13 mouse cellular contexts compared by ENCODE assay signal in genomic region chr5:133532678-133533077, GRCm38 (mm10).
DNase-seq lines count a peak whose midpoint lies in the region; ATAC-seq and TF ChIP-seq lines count a peak whose summit lies in the region.
"Had no signal": no experiment of that assay in that cellular context is flagged by ENCODE, and none has a peak within 500 bp of the region (broad histone marks: within the 10 kb centered on the region; RNA-seq: fewer than 3 reads in every experiment).

No protein-coding gene starts in this region.

- no peaks in the 10 kb centered on the region for H3K27me3 ChIP-seq in kidney, embryonic 16.5 days (ENCODE audit: insufficient read depth, low read length)
- H3K27me3 ChIP-seq in forebrain, embryonic 16.5 days (replicated peaks; ENCODE audit: control insufficient read depth, insufficient read depth, low read length): no peaks in the 10 kb centered on the region
- H3K27me3 ChIP-seq: CH12.LX; embryonic facial prominence, embryonic 13.5 days; limb, embryonic 15.5 days had no signal

- H3K27ac ChIP-seq in kidney, embryonic 16.5 days (ENCODE audit: low read length): no peak overlapping the region
- no peak overlapping the region for H3K27ac ChIP-seq in forebrain, embryonic 16.5 days (ENCODE audit: low read length)
- H3K27ac ChIP-seq: embryonic facial prominence, embryonic 13.5 days; limb, embryonic 15.5 days had no signal

- peak; percentile 6 for DNase-seq in gastrocnemius, adult 18-20 months (ENCODE audit: low spot score)
- DNase-seq in gastrocnemius, postnatal 36 days: no peak
- DNase-seq in left cerebral cortex, adult 18-20 months (ENCODE audit: low spot score in 2 of 2): peak; percentile 11 to 19
- DNase-seq in left cerebral cortex, adult 11 months (ENCODE audit: low spot score): no peak
- peak; percentile 37 for DNase-seq in brain, embryonic 14.5 days (ENCODE audit: low read depth)
- DNase-seq in right cerebral cortex, postnatal 10 days (ENCODE audit: low spot score in 2 of 2): peak; percentile 32 to 38
- DNase-seq: kidney, adult 9 months; thymus, postnatal 25 days had no signal

- no peak overlapping the region for H3K4me3 ChIP-seq in kidney, embryonic 16.5 days (ENCODE audit: low read length)
- no peak overlapping the region for H3K4me3 ChIP-seq in forebrain, embryonic 16.5 days (replicated peaks; ENCODE audit: low read length)
- H3K4me3 ChIP-seq: embryonic facial prominence, embryonic 13.5 days; limb, embryonic 15.5 days had no signal

- no peak overlapping the region for H3K9ac ChIP-seq in kidney, embryonic 16.5 days (replicated peaks; ENCODE audit: low read length)
- no peak overlapping the region for H3K9ac ChIP-seq in forebrain, embryonic 16.5 days (replicated peaks; ENCODE audit: low read depth, low read length)
- H3K9ac ChIP-seq: embryonic facial prominence, embryonic 13.5 days; limb, embryonic 15.5 days had no signal

- no peaks in the 10 kb centered on the region for H3K9me3 ChIP-seq in kidney, embryonic 16.5 days (ENCODE audit: low read length)
- H3K9me3 ChIP-seq in forebrain, embryonic 16.5 days (ENCODE audit: control insufficient read depth, low read length): no peaks in the 10 kb centered on the region
- H3K9me3 ChIP-seq: embryonic facial prominence, embryonic 13.5 days; limb, embryonic 15.5 days had no signal

- intact Hi-C loops in gastrocnemius, postnatal 36 days (cut with DNase I): loop anchor here (10.0 kb wide), 1 partner anchor 1418 kb away; no protein-coding TSS in a partner anchor

- no peak overlapping the region for H3K4me2 ChIP-seq in kidney, embryonic 16.5 days (replicated peaks; ENCODE audit: low read depth, low read length)
- no peak overlapping the region for H3K4me2 ChIP-seq in forebrain, embryonic 16.5 days (ENCODE audit: low read length)
- H3K4me2 ChIP-seq: embryonic facial prominence, embryonic 13.5 days; limb, embryonic 15.5 days had no signal

- no peak for TF ChIP-seq POLR2A in brain, embryonic 14.5 days (IDR thresholded peaks at IDR 0.05; ENCODE audit: borderline replicate concordance, extremely low read depth, insufficient read depth, insufficient read length, poor library complexity, severe bottlenecking)

- peak; percentile 51; the same call in 1 of the 2 replicates for TF ChIP-seq CTCF in brain, embryonic 14.5 days (IDR thresholded peaks at IDR 0.05; ENCODE audit: borderline replicate concordance, extremely low read depth, insufficient read depth, insufficient read length)

- no peaks in the 10 kb centered on the region for H3K36me3 ChIP-seq in kidney, embryonic 16.5 days (ENCODE audit: insufficient read depth, low read length)
- H3K36me3 ChIP-seq in forebrain, embryonic 16.5 days (ENCODE audit: control insufficient read depth, insufficient read depth): no peaks in the 10 kb centered on the region
- H3K36me3 ChIP-seq: embryonic facial prominence, embryonic 13.5 days; limb, embryonic 15.5 days had no signal

- H3K4me1 ChIP-seq in kidney, embryonic 16.5 days (ENCODE audit: insufficient read depth, low read length): no peaks in the 10 kb centered on the region
- H3K4me1 ChIP-seq in forebrain, embryonic 16.5 days (replicated peaks; ENCODE audit: control insufficient read depth, insufficient read depth, low read length): no peaks in the 10 kb centered on the region
- H3K4me1 ChIP-seq: embryonic facial prominence, embryonic 13.5 days; limb, embryonic 15.5 days had no signal

- no peak for ATAC-seq in kidney, embryonic 16.5 days (ENCODE audit: low FRiP score, low TSS enrichment)
- no peak for ATAC-seq in forebrain, embryonic 16.5 days

Comparison
In these comparisons a context has a peak if more than half of its experiments do, and no peak if none do; other contexts are left out.
1. DNase-seq: peak in gastrocnemius, adult 18-20 months (single experiment), left cerebral cortex, adult 18-20 months (2 of 2), brain, embryonic 14.5 days (single experiment) and right cerebral cortex, postnatal 10 days (2 of 2); none in gastrocnemius, postnatal 36 days (0 of 2) and left cerebral cortex, adult 11 months (single experiment).